Mouse (Mus musculus) retina, adult 2 months (tissue): ENCODE measurements at regions not wholly inside any gene's neighbourhood (a gene's known extent, or its start where the extent isn't known, plus 50 kb on each side); places are given as distances from the start of the nearest gene placed in this dataset.
"Not testable (repeated sequence)": the region's sequence is repeated elsewhere in the genome, so short reads cannot be mapped to it uniquely, and the experiment has no call there.

Experiments
- DNase-seq: peaks from one replicate; pipeline ENCODE4 v3.0.0-alpha.2; 2012; ENCODE audit warnings: low read depth, low spot score

DNA sequence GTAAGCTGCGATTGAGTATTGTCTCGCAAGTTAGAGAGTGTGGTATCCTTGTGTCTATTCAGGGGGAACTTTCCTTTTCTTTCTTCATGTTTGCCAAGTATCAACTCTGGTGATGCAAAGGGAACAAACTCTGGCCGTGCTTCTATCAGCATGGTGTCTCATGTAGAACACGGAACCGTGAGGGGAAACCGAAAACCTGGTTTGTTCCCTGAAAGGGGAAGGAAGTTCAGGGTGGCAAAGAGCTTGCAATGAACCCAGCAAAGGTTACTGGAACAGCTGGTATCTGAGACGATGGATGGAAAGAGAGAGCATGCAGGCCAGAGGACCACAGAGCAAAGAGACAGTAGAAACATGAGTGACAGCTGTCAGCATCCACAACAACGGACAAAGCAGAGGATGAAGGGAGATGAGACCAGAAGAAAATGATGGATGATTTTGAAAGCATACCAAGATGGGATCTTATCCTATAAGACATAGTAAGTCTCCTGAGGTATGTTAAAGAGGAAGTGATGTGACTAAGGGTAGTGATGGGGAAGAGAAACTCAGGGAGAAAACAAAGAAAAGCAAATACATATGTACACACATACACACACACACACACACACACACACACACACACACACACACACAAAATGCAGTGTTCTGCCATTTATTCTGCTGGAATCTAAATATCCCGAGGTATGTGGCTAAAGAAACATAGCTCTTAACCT is 199.8 kb upstream of the Peli2 start:
- no peak for DNase-seq

GRCm38 (mm10) chr14:47921811-47922277 is 198.8 kb upstream of the Peli2 start:
- DNase-seq, result no peak

DNA sequence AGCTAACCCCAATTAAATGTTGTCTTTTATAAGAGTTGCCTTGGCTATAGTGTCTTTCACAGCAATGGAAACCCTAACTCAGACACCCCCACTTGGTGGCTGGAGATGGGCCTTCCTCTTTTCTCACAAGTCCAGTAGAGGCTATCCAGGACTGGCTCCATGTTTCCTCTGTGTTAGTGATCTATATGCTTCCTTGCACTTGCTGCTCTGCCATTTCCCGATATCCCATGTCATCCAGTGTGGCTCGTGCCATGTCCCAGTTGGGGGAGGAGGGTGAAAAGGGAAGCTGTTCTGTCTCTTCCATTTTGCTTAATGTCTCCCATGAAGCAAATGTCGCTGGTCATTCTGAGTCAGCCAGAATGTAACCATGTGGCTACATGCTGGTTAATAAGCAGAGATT is 194.2 kb upstream of the Peli2 start:
- no peak for DNase-seq

DNA sequence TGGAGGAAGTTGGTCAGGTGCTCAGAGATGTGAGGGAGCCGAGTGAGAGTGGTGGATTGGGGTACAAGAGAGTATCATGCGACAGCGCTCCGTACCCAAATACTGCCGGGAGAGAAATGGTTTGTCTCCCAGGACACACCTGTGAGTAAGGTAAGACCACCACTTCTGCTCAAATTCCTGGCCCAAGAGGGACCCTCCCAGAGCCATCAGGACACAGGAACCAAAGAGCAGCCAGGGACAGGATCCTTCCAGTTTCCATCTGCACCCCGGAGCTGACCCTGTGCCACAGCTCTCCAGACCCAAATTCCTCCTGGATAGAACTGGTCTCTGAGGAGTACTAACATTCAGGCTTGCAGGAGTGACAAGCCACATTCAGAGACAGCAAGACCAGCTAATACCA is 185.2 kb upstream of the Peli2 start:
- no peak for DNase-seq

- no peak for DNase-seq
Measured at GRCm38 (mm10) chr14:47937081-47937651, 183.5 kb upstream of the Peli2 start.

DNA sequence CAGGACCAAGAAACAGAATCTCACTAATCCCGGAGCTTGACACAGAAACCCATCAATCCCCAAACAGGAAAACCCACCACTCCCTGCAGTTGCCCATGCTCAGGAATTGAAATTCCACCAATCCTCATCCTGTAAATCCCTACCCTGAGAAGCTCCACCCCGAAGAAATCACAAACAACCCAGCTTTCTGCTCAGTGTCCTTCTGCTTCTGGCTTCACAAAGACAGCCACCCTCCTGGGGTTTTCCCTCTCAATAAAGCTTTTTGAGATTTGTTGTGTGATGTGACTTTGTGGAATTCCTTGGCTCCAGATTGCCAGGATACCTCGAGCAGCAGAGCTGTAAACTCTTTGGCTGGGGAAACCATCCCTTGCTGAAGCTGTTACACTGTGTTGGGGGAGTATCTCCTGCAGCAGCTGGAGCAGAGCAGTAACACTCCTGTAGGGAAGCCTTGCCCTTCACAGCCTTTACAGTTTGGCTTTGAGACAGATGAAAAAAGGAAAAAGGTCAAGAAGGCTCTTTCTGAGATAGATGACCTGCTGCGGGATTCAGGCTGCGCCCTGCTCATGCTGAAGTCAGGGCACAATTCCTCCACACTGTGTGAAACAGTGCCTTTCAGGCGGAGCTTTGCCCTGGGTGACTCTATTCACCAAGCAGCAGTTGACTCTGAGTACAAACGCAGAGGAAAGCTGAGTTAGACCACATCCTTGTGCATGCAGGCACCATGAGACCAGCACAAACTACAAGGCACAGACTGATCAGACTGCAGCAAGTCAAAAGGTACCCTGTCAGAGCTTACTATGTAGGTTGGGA is 180.6 kb upstream of the Peli2 start:
- no peak for DNase-seq

DNA sequence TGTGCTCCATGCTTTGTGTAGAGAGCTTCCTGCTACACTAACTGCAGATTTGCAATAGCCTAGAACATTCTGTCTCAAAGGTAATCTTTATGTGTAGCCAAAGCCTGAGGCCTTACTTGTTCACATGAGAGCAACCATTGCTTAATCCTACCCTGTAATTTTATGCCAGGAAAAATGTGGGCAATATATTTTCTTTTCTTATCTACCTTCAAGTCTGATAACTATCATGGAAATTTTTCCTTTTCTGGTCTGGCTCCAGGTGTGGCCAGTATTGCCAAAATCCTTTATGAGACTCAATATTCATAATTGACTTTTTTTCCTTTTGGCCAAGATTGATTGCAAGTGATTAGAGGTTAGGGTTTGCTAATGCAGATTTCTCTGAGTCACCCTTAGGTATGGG is 178.0 kb upstream of the Peli2 start:
- DNase-seq, result no peak

GRCm38 (mm10) chr14:47944595-47944994 is 176.0 kb upstream of the Peli2 start:
- no peak for DNase-seq

DNA sequence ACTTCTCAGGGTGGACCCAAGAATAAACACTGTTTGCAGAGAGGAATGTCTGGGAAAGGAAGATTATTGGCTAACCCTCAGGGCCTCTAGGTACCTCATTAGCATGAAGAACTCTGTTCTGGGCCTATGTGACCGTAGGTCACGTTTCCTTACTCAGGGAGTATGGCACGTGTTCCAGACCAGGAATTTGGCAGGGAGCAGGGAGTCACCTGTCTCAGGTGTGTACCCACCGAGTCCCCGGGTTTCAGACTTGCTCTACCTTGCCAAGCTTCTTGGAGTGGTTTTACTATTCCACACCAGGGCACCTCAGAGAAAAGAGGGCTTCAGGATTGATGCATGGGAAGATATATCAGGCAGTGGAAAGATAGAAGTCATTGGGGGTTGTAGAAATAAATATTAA is 169.6 kb upstream of the Peli2 start:
- no peak for DNase-seq

DNA sequence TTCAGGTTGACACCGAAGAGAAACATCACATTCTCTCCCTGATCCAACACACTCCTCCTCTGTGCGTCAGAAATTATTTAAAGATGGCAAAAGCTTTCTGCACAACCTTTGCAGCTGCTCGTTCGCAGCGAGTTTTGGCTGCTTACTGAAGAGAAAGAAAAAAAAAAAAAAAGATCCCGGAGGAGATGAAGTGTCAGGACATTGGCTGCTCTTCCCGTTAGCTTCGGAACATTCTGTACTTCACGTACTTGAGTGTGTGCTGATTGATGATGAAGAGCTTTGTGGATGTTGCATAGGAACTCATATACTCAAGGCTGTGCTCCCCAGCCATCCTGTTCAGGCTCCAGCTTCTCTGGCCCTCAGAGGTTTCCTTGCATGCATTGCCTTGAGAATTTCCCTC is 162.5 kb upstream of the Peli2 start:
- DNase-seq, result no peak

- DNase-seq, result no peak
Measured at GRCm38 (mm10) chr14:47959366-47960280, 161.0 kb upstream of the Peli2 start.

DNA sequence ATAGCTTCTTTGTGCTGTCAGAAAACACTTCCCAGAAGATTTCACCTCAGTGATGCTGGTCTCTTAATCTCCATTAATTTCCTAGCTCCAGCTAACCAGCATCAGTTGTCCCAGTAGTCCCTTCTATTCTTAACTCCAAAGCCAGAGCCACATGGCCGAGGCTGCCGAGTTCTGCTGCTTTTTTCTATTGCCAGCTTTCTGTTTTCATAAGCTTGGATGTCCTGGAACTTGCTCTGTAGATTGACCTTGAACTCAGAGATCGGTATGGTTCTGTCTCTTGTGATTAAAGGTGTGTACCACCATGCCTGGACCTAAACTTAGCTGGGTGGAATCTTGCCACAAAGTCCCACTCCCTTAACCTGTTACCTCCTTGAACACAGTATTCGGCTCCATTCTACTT is 155.8 kb upstream of the Peli2 start:
- DNase-seq, result not testable (repeated sequence)

DNA sequence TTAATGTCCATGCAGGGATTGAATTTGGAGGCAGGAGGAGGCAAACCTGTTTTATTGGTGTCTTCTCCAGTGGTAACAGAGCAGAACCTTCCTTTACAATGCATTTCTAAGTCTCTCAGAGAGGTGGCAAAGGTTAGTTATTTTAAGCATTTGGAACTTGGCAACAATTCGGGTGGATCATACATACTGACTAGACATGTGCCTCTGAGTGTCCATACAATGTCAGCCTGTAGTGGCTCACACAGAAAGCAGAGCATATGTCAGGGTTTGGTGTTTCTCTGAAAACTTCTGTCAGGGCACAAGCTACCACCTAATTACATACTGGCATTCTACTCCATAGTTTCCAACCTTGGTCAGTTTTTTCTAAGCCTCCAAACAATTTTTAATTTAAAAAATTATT is 150.8 kb upstream of the Peli2 start:
- DNase-seq, result no peak

- not testable (repeated sequence) for DNase-seq
Measured at GRCm38 (mm10) chr14:47973161-47973560, 147.5 kb upstream of the Peli2 start.

DNA sequence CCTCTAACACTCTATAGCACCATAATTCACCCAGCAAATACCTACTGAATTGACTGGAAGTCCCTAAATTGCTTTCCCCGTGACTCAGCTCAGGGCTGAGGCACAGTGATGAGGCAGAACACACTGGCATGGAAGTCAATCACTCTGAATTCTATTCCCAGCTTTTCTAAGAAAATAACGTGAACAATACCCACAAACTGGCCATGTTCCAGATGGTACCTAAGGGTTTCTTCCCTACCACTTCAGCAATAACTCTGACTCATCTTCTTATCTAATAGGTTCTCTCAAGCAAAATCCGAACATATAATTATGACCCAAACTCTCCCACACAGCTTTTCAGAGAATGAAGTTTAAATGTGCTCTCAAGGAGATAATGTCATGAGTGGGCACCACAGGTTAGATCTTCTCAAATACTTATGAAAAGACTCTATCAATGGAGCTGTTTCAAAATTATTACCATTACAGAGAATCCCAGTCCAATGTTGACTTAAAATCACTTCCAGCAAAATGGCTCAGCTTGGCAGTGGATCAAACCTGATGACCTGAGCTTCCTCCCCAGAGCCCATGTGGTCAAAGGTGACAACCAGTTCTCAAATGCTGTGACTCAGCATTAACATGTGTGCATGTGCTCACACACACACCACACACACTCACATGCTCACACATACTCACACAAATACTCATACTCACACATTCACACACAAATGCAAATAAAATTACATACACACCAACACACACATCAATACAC is 137.5 kb upstream of the Peli2 start:
- no peak for DNase-seq

DNA sequence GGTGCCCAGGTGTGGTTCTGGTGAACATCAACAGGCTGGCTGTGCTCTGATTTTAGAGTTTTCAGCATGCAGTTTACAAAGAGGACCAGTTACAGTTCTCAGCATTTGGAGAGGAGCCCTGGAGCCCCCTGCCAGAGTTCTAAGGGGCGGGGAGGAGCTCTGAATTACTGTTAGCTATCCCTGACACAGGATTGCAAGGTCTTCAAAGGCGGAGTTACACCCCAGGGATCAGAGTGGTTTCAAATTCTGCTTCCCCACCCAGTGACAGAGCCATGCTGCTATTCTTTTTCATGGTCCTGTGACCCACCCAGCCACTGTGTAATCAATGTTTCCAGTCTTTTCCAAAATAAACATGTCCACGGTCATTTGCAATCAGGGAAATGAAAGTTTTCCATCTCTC is 134.1 kb upstream of the Peli2 start:
- no peak for DNase-seq

DNA sequence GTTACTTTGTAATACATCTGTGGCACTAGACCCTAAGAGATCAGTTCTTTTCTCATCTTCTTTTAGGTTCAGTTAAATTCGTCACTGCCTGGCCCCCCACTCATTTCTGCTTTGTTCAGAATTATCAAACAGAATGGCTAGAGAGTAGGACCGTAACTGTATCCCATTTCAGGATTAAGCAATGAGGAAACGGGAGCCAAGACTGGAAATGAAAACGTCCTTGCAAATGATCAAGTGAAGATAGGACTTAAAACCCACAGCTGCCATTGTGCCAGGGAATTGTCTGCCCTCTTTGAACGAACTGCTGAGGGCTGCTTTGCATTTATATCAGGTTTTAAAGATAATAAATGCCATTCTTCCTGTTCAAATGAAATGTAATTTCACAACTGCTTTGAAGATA is 133.7 kb upstream of the Peli2 start:
- DNase-seq, result no peak

GRCm38 (mm10) chr14:47987392-47988075 is 133.1 kb upstream of the Peli2 start:
- DNase-seq, result no peak

- no peak for DNase-seq
Measured at GRCm38 (mm10) chr14:47988131-47988530, 132.5 kb upstream of the Peli2 start.

DNA sequence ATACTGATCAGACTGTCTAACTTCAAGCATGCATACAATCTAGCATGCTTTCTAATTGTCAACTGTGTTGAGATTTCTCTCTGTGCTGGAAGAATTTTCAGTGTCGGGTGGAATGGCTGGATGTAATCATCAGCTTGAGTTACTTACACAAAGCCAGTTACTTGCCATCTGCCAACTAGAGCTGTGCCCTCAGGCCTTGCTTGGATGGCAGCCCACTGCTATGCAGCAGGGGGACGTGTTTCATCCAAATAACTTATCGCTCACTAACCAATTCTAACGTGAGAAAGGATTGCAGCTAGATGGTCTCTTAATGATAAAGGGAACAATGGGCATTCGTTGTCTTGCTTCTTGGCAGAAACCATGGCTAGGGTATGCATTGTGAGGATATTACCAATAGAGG is 131.3 kb upstream of the Peli2 start:
- DNase-seq, result no peak
